Mouse (Mus musculus) ovary, postnatal 14 days (tissue): ENCODE measurements around the gene Trpm4.

Experiments
- DNase-seq: peaks from one replicate; pipeline ENCODE4 v3.0.0; 2022; ENCODE audit warnings: low spot score

The Trpm4 gene

GRCm38 (mm10) chr7:45312686-45313453 lies 20.7 kb downstream of the Trpm4 start:
- no peak for DNase-seq

GRCm38 (mm10) chr7:45312023-45312422 lies 21.6 kb downstream of the Trpm4 start:
- no peak for DNase-seq

- DNase-seq = no peak
Observed at GRCm38 (mm10) chr7:45309455-45309854, 24.1 kb downstream of the Trpm4 start.

- no peak for DNase-seq
Observed at GRCm38 (mm10) chr7:45308551-45309240, 24.9 kb downstream of the Trpm4 start.

- peak; percentile 66 for DNase-seq
Observed at GRCm38 (mm10) chr7:45305275-45305674, 28.3 kb downstream of the Trpm4 start.

- no peak for DNase-seq
Observed at GRCm38 (mm10) chr7:45304869-45305268, 28.7 kb downstream of the Trpm4 start.

GRCm38 (mm10) chr7:45302626-45303025 lies 31.0 kb downstream of the Trpm4 start:
- DNase-seq = no peak

- DNase-seq = peak; percentile 58
Observed at GRCm38 (mm10) chr7:45300270-45300669, 33.3 kb downstream of the Trpm4 start.

GRCm38 (mm10) chr7:45299752-45300151 lies 33.8 kb downstream of the Trpm4 start:
- DNase-seq = peak; percentile 40

- no peak for DNase-seq
Observed at GRCm38 (mm10) chr7:45297563-45297962, 36.0 kb downstream of the Trpm4 start.

GRCm38 (mm10) chr7:45296626-45297025 lies 37.0 kb downstream of the Trpm4 start:
- DNase-seq = no peak

- DNase-seq = no peak
Observed at GRCm38 (mm10) chr7:45286486-45286885, 47.1 kb downstream of the Trpm4 start.

GRCm38 (mm10) chr7:45277136-45277760 lies 56.3 kb downstream of the Trpm4 start, which contains the start of gene Slc6a21:
Gene Slc6a21, plus strand, starts transcription at chr7:45277513.
- peak; percentile 83 for DNase-seq

- no peak for DNase-seq
Observed at GRCm38 (mm10) chr7:45273672-45274071, 59.9 kb downstream of the Trpm4 start.

- no peak for DNase-seq
Observed at GRCm38 (mm10) chr7:45272786-45273412, 60.7 kb downstream of the Trpm4 start.

- no peak for DNase-seq
Observed at GRCm38 (mm10) chr7:45265518-45265917, 68.1 kb downstream of the Trpm4 start.

GRCm38 (mm10) chr7:45264348-45264747 lies 69.2 kb downstream of the Trpm4 start:
- no peak for DNase-seq

- no peak for DNase-seq
Observed at GRCm38 (mm10) chr7:45263006-45263607, 70.5 kb downstream of the Trpm4 start.

GRCm38 (mm10) chr7:45262266-45262665 lies 71.3 kb downstream of the Trpm4 start:
- no peak for DNase-seq

GRCm38 (mm10) chr7:45259281-45259680 lies 74.3 kb downstream of the Trpm4 start:
- DNase-seq = no peak

- DNase-seq = no peak
Observed at GRCm38 (mm10) chr7:45257063-45257840, 76.3 kb downstream of the Trpm4 start.
